In genomic region chr7:68148297-68149048, GRCm38 (mm10) we compare ENCODE assay signal across 7 mouse cellular contexts.
A peak's percentile ranks its signal among the peaks of the same experiment; 100 is the strongest.
DNase-seq lines count a peak whose midpoint lies in the region; ATAC-seq and TF ChIP-seq lines count a peak whose summit lies in the region.

No protein-coding gene starts in this region.

- 50% methylated on average over 20 of the region's 20 CpGs for WGBS in lung, adult 2 months
- WGBS in embryonic facial prominence, embryonic 11.5 days: 60% methylated on average over 20 of the region's 20 CpGs
- 37% methylated on average over 20 of the region's 20 CpGs for WGBS in hindbrain, embryonic 14.5 days
- WGBS in thymus, adult 2 months: 58% methylated on average over 20 of the region's 20 CpGs

- peaks cover 15% of the 10 kb centered on the region for H3K4me1 ChIP-seq in lung, adult 2 months (ENCODE audit: control insufficient read depth, insufficient read depth, low read length)
- H3K4me1 ChIP-seq in embryonic facial prominence, embryonic 11.5 days (ENCODE audit: control insufficient read depth, insufficient read depth, low read length): no peaks in the 10 kb centered on the region
- H3K4me1 ChIP-seq in hindbrain, embryonic 14.5 days (replicated peaks; ENCODE audit: control insufficient read depth, insufficient read depth, low read length): peaks cover 16% of the 10 kb centered on the region
- H3K4me1 ChIP-seq in thymus, adult 2 months (replicated peaks; ENCODE audit: control insufficient read depth, insufficient read depth, low read length): peaks cover 41% of the 10 kb centered on the region

- peak overlapping the region; percentile 30; the same call in 1 of the 2 replicates for H3K9ac ChIP-seq in embryonic facial prominence, embryonic 11.5 days (replicated peaks; ENCODE audit: low read length)
- no peak overlapping the region for H3K9ac ChIP-seq in hindbrain, embryonic 14.5 days

- no peak overlapping the region for H3K4me2 ChIP-seq in embryonic facial prominence, embryonic 11.5 days (ENCODE audit: low read depth, low read length)
- no peak overlapping the region for H3K4me2 ChIP-seq in hindbrain, embryonic 14.5 days (replicated peaks)

- TF ChIP-seq POLR2A in lung, adult 2 months (IDR thresholded peaks at IDR 0.05; ENCODE audit: borderline replicate concordance, extremely low read depth, low read depth, low read length): no peak
- TF ChIP-seq POLR2A in thymus, adult 2 months (IDR thresholded peaks at IDR 0.05; ENCODE audit: control insufficient read depth, extremely low read depth, insufficient read depth, low read length, poor library complexity): no peak

- no peak for ATAC-seq in embryonic facial prominence, embryonic 11.5 days (replicated peaks; ENCODE audit: insufficient number of reproducible peaks, low FRiP score, low TSS enrichment, low read depth)
- peak; percentile 43; the same call in 1 of the 2 replicates for ATAC-seq in hindbrain, embryonic 14.5 days (ENCODE audit: low FRiP score)
- ATAC-seq in neutrophil, adult 5-6 weeks (ENCODE audit: extremely low read depth, insufficient number of reproducible peaks, low FRiP score, poor library complexity, severe bottlenecking): peak; percentile 45

- no peaks in the 10 kb centered on the region for H3K9me3 ChIP-seq in embryonic facial prominence, embryonic 11.5 days (replicated peaks; ENCODE audit: control insufficient read depth, low read length)
- H3K9me3 ChIP-seq in hindbrain, embryonic 14.5 days (ENCODE audit: control insufficient read depth, low read length): no peaks in the 10 kb centered on the region

- H3K36me3 ChIP-seq in embryonic facial prominence, embryonic 11.5 days (replicated peaks; ENCODE audit: control insufficient read depth, insufficient read depth, low read depth, low read length): no peaks in the 10 kb centered on the region
- no peaks in the 10 kb centered on the region for H3K36me3 ChIP-seq in hindbrain, embryonic 14.5 days (replicated peaks; ENCODE audit: control insufficient read depth, insufficient read depth)
- H3K36me3 ChIP-seq in thymus, adult 2 months (ENCODE audit: control insufficient read depth, insufficient read depth, low read length): no peaks in the 10 kb centered on the region

- no peak overlapping the region for H3K4me3 ChIP-seq in lung, adult 2 months (replicated peaks; ENCODE audit: extremely low read depth, low read depth, low read length)
- H3K4me3 ChIP-seq in embryonic facial prominence, embryonic 11.5 days (ENCODE audit: low read depth, low read length): no peak overlapping the region
- H3K4me3 ChIP-seq in hindbrain, embryonic 14.5 days (replicated peaks; ENCODE audit: low read length): no peak overlapping the region
- no peak overlapping the region for H3K4me3 ChIP-seq in thymus, adult 2 months (ENCODE audit: control insufficient read depth, insufficient read depth, low read length)

- H3K27ac ChIP-seq in embryonic facial prominence, embryonic 11.5 days (replicated peaks; ENCODE audit: low read depth, low read length): no peak overlapping the region
- H3K27ac ChIP-seq in hindbrain, embryonic 14.5 days: no peak overlapping the region
- H3K27ac ChIP-seq in thymus, adult 2 months (ENCODE audit: control insufficient read depth, insufficient read depth, low read length): no peak overlapping the region

- H3K27me3 ChIP-seq in embryonic facial prominence, embryonic 11.5 days (ENCODE audit: control insufficient read depth, insufficient read depth, low read length): no peaks in the 10 kb centered on the region
- H3K27me3 ChIP-seq in hindbrain, embryonic 14.5 days (ENCODE audit: control insufficient read depth, insufficient read depth, low read length): no peaks in the 10 kb centered on the region
- H3K27me3 ChIP-seq in thymus, adult 2 months (ENCODE audit: control insufficient read depth, insufficient read depth, low read length): no peaks in the 10 kb centered on the region

- DNase-seq in lung, adult 18-20 months: peak; percentile 45 to 58
- no peak for DNase-seq in lung, adult 2 months
- no peak for DNase-seq in embryonic facial prominence, embryonic 11.5 days (ENCODE audit: low spot score)
- no peak for DNase-seq in hindbrain, embryonic 14.5 days (ENCODE audit: low spot score)
- no peak for DNase-seq in thymus, adult 2 months
- DNase-seq in layer of hippocampus, adult 8-10 months (ENCODE audit: low spot score in 2 of 2): no peak

- TF ChIP-seq CTCF in lung, adult 2 months (IDR thresholded peaks at IDR 0.05; ENCODE audit: insufficient read depth, low read length): no peak
- no peak for TF ChIP-seq CTCF in thymus, adult 2 months (IDR thresholded peaks at IDR 0.05; ENCODE audit: borderline replicate concordance, control insufficient read depth, extremely low read depth, insufficient read depth, low read length, poor library complexity)

Comparison
In these comparisons a context has a peak if more than half of its experiments do, and no peak if none do; other contexts are left out.
1. DNase-seq: peak in lung, adult 18-20 months (2 of 2); none in lung, adult 2 months (single experiment), embryonic facial prominence, embryonic 11.5 days (single experiment), hindbrain, embryonic 14.5 days (single experiment), thymus, adult 2 months (single experiment) and layer of hippocampus, adult 8-10 months (0 of 2).